Comparison of ENCODE assay signal across 10 mouse cellular contexts in genomic region chr10:5512285-5512684, GRCm38 (mm10). TPM values are rescaled to one million over a fixed set of nuclear protein-coding genes. Genes with fewer than 3 reads are reported as not detected.
DNase-seq lines count a peak whose midpoint lies in the region; ATAC-seq and TF ChIP-seq lines count a peak whose summit lies in the region.
"Had no signal": no experiment of that assay in that cellular context is flagged by ENCODE, and none has a peak within 500 bp of the region (broad histone marks: within the 10 kb centered on the region; RNA-seq: fewer than 3 reads in every experiment).

No protein-coding gene starts in this region.

- H3K27ac ChIP-seq in kidney, adult 2 months (ENCODE audit: insufficient read depth, low read depth, low read length), result no peak overlapping the region
- H3K27ac ChIP-seq in CH12.LX (ENCODE audit: insufficient read depth, low read depth), result no peak overlapping the region
- no peak overlapping the region for H3K27ac ChIP-seq in forebrain, embryonic 13.5 days
- H3K27ac ChIP-seq: neural tube, embryonic 15.5 days had no signal

- H3K36me3 ChIP-seq in kidney, adult 2 months (ENCODE audit: control insufficient read depth, insufficient read depth, low read length), result no peaks in the 10 kb centered on the region
- H3K36me3 ChIP-seq in CH12.LX (replicated peaks in 1 of 2; ENCODE audit: control insufficient read depth in 1 of 2, insufficient read depth in 1 of 2, low read length in 1 of 2), result no peaks in the 10 kb centered on the region
- H3K36me3 ChIP-seq in forebrain, embryonic 13.5 days (ENCODE audit: poor library complexity, severe bottlenecking), result no peaks in the 10 kb centered on the region
- H3K36me3 ChIP-seq: neural tube, embryonic 15.5 days had no signal

- H3K4me2 ChIP-seq in CH12.LX (ENCODE audit: insufficient read depth, low read depth, poor library complexity, severe bottlenecking), result no peak overlapping the region
- no peak overlapping the region for H3K4me2 ChIP-seq in forebrain, embryonic 13.5 days
- H3K4me2 ChIP-seq: neural tube, embryonic 15.5 days had no signal

- no peaks in the 10 kb centered on the region for H3K27me3 ChIP-seq in kidney, adult 2 months (replicated peaks; ENCODE audit: control insufficient read depth, insufficient read depth, low read length)
- H3K27me3 ChIP-seq in CH12.LX (replicated peaks), result no peaks in the 10 kb centered on the region
- H3K27me3 ChIP-seq in forebrain, embryonic 13.5 days, result no peaks in the 10 kb centered on the region
- H3K27me3 ChIP-seq: megakaryocyte, embryonic 14.5 days; neural tube, embryonic 15.5 days had no signal

- peak; percentile 69 for TF ChIP-seq RAD21 in CH12.LX (IDR thresholded peaks at IDR 0.05; ENCODE audit: low read depth, low read length)

- no peaks in the 10 kb centered on the region for H3K79me2 ChIP-seq in CH12.LX (replicated peaks; ENCODE audit: control insufficient read depth, extremely low read depth, insufficient read depth, poor library complexity, severe bottlenecking)

- dilution Hi-C loops in CH12.LX (cut with MboI; ENCODE audit: extremely low pct_ligation_motif_present, extremely low pct_unique_long_range_greater_than_20kb, low sequenced_read_pairs), result no loop called here

- TF ChIP-seq POLR2A in kidney, adult 2 months (IDR thresholded peaks at IDR 0.05; ENCODE audit: low read depth, low read length), result no peak
- TF ChIP-seq POLR2A in CH12.LX (IDR thresholded peaks at IDR 0.05; ENCODE audit: low read depth, low read length), result no peak

- H3K9ac ChIP-seq in CH12.LX (ENCODE audit: insufficient read depth, low read depth), result no peak overlapping the region
- H3K9ac ChIP-seq in forebrain, embryonic 13.5 days, result no peak overlapping the region
- H3K9ac ChIP-seq: neural tube, embryonic 15.5 days had no signal

- H3K4me3 ChIP-seq in kidney, adult 2 months (ENCODE audit: insufficient read depth, low read depth, low read length), result no peak overlapping the region
- H3K4me3 ChIP-seq in CH12.LX (replicated peaks in 1 of 3; ENCODE audit: low read depth in 2 of 3, low read length in 2 of 3, poor library complexity in 1 of 3), result no peak overlapping the region
- H3K4me3 ChIP-seq in forebrain, embryonic 13.5 days, result no peak overlapping the region
- H3K4me3 ChIP-seq: megakaryocyte, embryonic 14.5 days; neural tube, embryonic 15.5 days had no signal

- ATAC-seq in granulocyte monocyte progenitor cell, adult 5-6 weeks (replicated peaks; ENCODE audit: poor library complexity, severe bottlenecking), result peak; percentile 49
- ATAC-seq in forebrain, embryonic 13.5 days, result no peak

- H3K4me1 ChIP-seq in kidney, adult 2 months (ENCODE audit: control insufficient read depth, insufficient read depth, low read length), result no peaks in the 10 kb centered on the region
- peaks cover 4 to 5% of the 10 kb centered on the region in 2 experiments; a peak in 2 of 4 replicates for H3K4me1 ChIP-seq in CH12.LX (ENCODE audit: control insufficient read depth in 1 of 2, insufficient read depth in 2 of 2)
- no peaks in the 10 kb centered on the region for H3K4me1 ChIP-seq in forebrain, embryonic 13.5 days
- H3K4me1 ChIP-seq: neural tube, embryonic 15.5 days had no signal

- no peaks in the 10 kb centered on the region for H3K9me3 ChIP-seq in CH12.LX (replicated peaks; ENCODE audit: low read length)
- no peaks in the 10 kb centered on the region for H3K9me3 ChIP-seq in forebrain, embryonic 13.5 days (replicated peaks)
- H3K9me3 ChIP-seq: megakaryocyte, embryonic 14.5 days; neural tube, embryonic 15.5 days had no signal

- peak; percentile 36 for TF ChIP-seq CTCF in kidney, adult 2 months (conservative IDR thresholded peaks at IDR 0.05; ENCODE audit: insufficient read depth, insufficient read length, low read depth, low read length)
- peak; percentile 34 to 75; a peak in 3 of 4 replicates for TF ChIP-seq CTCF in CH12.LX (conservative IDR thresholded peaks at IDR 0.05 in 1 of 2, IDR thresholded peaks at IDR 0.05 in 1 of 2; ENCODE audit: low read depth in 2 of 2, low read length in 2 of 2)

- in situ Hi-C loops in CH12.LX (cut with MboI; ENCODE audit: low pct_ligation_motif_present, low pct_unique_long_range_greater_than_20kb, low sequenced_read_pairs), result no loop called here

- DNase-seq in adrenal gland, postnatal 14 days, result peak; percentile 21
- no peak for DNase-seq in adrenal gland, postnatal 25 days
- DNase-seq in kidney, adult 2 months, result peak; percentile 15
- no peak for DNase-seq in kidney, adult 18-20 months
- DNase-seq in CH12.LX (ENCODE audit: extremely low read depth), result peak; percentile 29
- DNase-seq in natural killer cell, adult 2 months (ENCODE audit: low spot score in 2 of 2), result no peak

- TF ChIP-seq EP300 in CH12.LX (IDR thresholded peaks at IDR 0.05; ENCODE audit: low read length), result no peak

TF ChIP-seq in CH12.LX, 34 proteins besides CTCF, POLR2A, EP300 and RAD21:
- no peak for TF ChIP-seq POLR2AphosphoS2 (IDR thresholded peaks at IDR 0.05; ENCODE audit: low read depth, low read length)
- TF ChIP-seq SMC3 (IDR thresholded peaks at IDR 0.05; ENCODE audit: low read depth, low read length), result peak; percentile 62

RNA-seq across cellular contexts. Expression of gene Syne1, which starts 39.0 kb away (rescaled TPM):
- total RNA-seq in adrenal gland, postnatal 14 days (2021), result 15.1 and 18.3 TPM in 2 replicates
- total RNA-seq in adrenal gland, postnatal 25 days (2021), result 17.1 and 21.7 TPM in 2 replicates
- 10.2 and 12.3 TPM in 2 replicates for polyA plus RNA-seq in kidney, adult 2 months (2012; rRNA removed)
- total RNA-seq in CH12.LX (2012; rRNA removed) (3.0 and 3.1 TPM in 2 replicates), CH12.LX (2014; rRNA removed) (3.6 TPM in 2 replicates)
- 6.0 and 7.6 TPM in 2 replicates for polyA plus RNA-seq in CH12.LX (2012; ENCODE audit: insufficient read length, low read depth)
- total RNA-seq in granulocyte monocyte progenitor cell, adult 5-6 weeks (2014; fragmentation: Nextera tagmentation), result 13.2 and 23.7 TPM in 2 replicates
- total RNA-seq in granulocyte monocyte progenitor cell, adult 5-6 weeks (2017), result 27.4 and 30.7 TPM in 2 replicates
- polyA plus RNA-seq in forebrain, embryonic 13.5 days (2015; fragmentation: Nextera tagmentation; extraction: Ambion mirVana), result 2.4 and 3.4 TPM in 2 replicates

Comparison
In these comparisons a context has a peak if more than half of its experiments do, and no peak if none do; other contexts are left out.
1. DNase-seq: peak in adrenal gland, postnatal 14 days (single experiment), kidney, adult 2 months (single experiment) and CH12.LX (single experiment); none in adrenal gland, postnatal 25 days (single experiment), kidney, adult 18-20 months (single experiment) and natural killer cell, adult 2 months (0 of 2).